Mouse (Mus musculus) midbrain, embryonic 10.5 days (tissue): ENCODE measurements around the gene Ranbp9. TPM values are rescaled to one million over a fixed set of nuclear protein-coding genes. Genes with fewer than 3 reads are reported as not detected.
A peak's percentile ranks its signal among the peaks of the same experiment; 100 is the strongest.

Experiments
- DNase-seq: peaks from one replicate; pipeline ENCODE4 v3.0.0-alpha.2; 2017; ENCODE audit warnings: low spot score
- H3K27ac ChIP-seq: fragments of 300-500 bp; sonication (generic); replicated peaks from 2 replicates; pipeline ENCODE4 v1.5.1; 2016; ENCODE audit warnings: mild to moderate bottlenecking
- H3K27me3 ChIP-seq: fragments of 300-500 bp; sonication (generic); 2 replicates; pipeline ENCODE4 v1.6.1; 2016; ENCODE audit warnings: low read depth, mild to moderate bottlenecking; ENCODE audit not compliant: poor library complexity, severe bottlenecking
- H3K36me3 ChIP-seq: fragments of 300-500 bp; sonication (generic); 2 replicates; pipeline ENCODE4 v1.6.1; 2016; ENCODE audit warnings: mild to moderate bottlenecking, moderate library complexity
- H3K4me1 ChIP-seq: fragments of 300-500 bp; sonication (generic); 2 replicates; pipeline ENCODE4 v1.6.1; 2016
- H3K4me3 ChIP-seq: fragments of 300-500 bp; sonication (generic); 2 replicates; pipeline ENCODE4 v1.5.1; 2016; ENCODE audit warnings: mild to moderate bottlenecking, moderate library complexity
- H3K9me3 ChIP-seq: fragments of 300-500 bp; sonication (generic); replicated peaks from 2 replicates; pipeline ENCODE4 v1.6.1; 2016; ENCODE audit warnings: mild to moderate bottlenecking
- WGBS: fragments of 180-500 bp; shearing (Covaris S2); methylation state at CpG from one replicate; pipeline ENCODE4 v1.1.7; 2016; 5-methylcytosine and 5-hydroxymethylcytosine counted together
- polyA plus RNA-seq: library from polyadenylated mRNA; unstranded; fragments of >200 nt; fragmentation: Nextera tagmentation; extraction: Ambion mirVana; gene quantifications from 2 replicates; pipeline ENCODE4 v1.2.1, GENCODE M21; 2016

Ranbp9 gene
- polyA plus RNA-seq, 1 experiment from 2014 or later: 7.7 TPM

GRCm38 (mm10) chr13:43440376-43440775 is 40.7 kb downstream of the Ranbp9 start:
- DNase-seq: no peak
- H3K27me3 ChIP-seq: no peaks in the 10 kb centered on the region
- no peaks in the 10 kb centered on the region; the same call in 1 of the 2 replicates for H3K9me3 ChIP-seq
- H3K27ac ChIP-seq: no peak overlapping the region
- peaks cover 6% of the 10 kb centered on the region for H3K36me3 ChIP-seq
- 91% methylated on average over 1 of the region's 1 CpGs for WGBS
- no peak overlapping the region for H3K4me3 ChIP-seq
- H3K4me1 ChIP-seq: no peaks in the 10 kb centered on the region

- no peak for DNase-seq
- H3K36me3 ChIP-seq: peaks cover 23% of the 10 kb centered on the region
- no peaks in the 10 kb centered on the region for H3K27me3 ChIP-seq
- WGBS: 95% methylated on average over 2 of the region's 2 CpGs
- H3K4me1 ChIP-seq: no peaks in the 10 kb centered on the region
- no peak overlapping the region for H3K27ac ChIP-seq
- H3K9me3 ChIP-seq: no peaks in the 10 kb centered on the region; the same call in 1 of the 2 replicates
- H3K4me3 ChIP-seq: no peak overlapping the region
Observed at GRCm38 (mm10) chr13:43433395-43433794, 47.7 kb downstream of the Ranbp9 start.

GRCm38 (mm10) chr13:43428436-43428835 is 52.6 kb downstream of the Ranbp9 start:
- peaks cover 38% of the 10 kb centered on the region for H3K36me3 ChIP-seq
- DNase-seq: no peak
- no peak overlapping the region for H3K27ac ChIP-seq
- H3K9me3 ChIP-seq: no peaks in the 10 kb centered on the region
- H3K4me3 ChIP-seq: no peak overlapping the region
- no peaks in the 10 kb centered on the region for H3K27me3 ChIP-seq
- H3K4me1 ChIP-seq: no peaks in the 10 kb centered on the region
- WGBS: 94% methylated on average over 4 of the region's 4 CpGs

GRCm38 (mm10) chr13:43415249-43415648 is 65.8 kb downstream of the Ranbp9 start:
- Histone ChIP-seq H3K4me3 (no peak overlapping the region), H3K27ac (no peak overlapping the region), H3K4me1 (no peaks in the 10 kb centered on the region), H3K27me3 (no peaks in the 10 kb centered on the region), H3K9me3 (no peaks in the 10 kb centered on the region), H3K36me3 (peaks cover 95% of the 10 kb centered on the region)
- DNase-seq: no peak
- 91% methylated on average over 1 of the region's 1 CpGs for WGBS

- 94% methylated on average over 2 of the region's 2 CpGs for WGBS
- Histone ChIP-seq H3K4me1 (no peaks in the 10 kb centered on the region), H3K36me3 (peaks cover 93% of the 10 kb centered on the region), H3K9me3 (no peaks in the 10 kb centered on the region), H3K27me3 (no peaks in the 10 kb centered on the region), H3K27ac (no peak overlapping the region), H3K4me3 (no peak overlapping the region)
- no peak for DNase-seq
Observed at GRCm38 (mm10) chr13:43413611-43414010, 67.5 kb downstream of the Ranbp9 start.

GRCm38 (mm10) chr13:43412311-43412710 is 68.8 kb downstream of the Ranbp9 start:
- DNase-seq: no peak
- 90% methylated on average over 7 of the region's 7 CpGs for WGBS
- Histone ChIP-seq H3K36me3 (peaks cover 94% of the 10 kb centered on the region), H3K9me3 (no peaks in the 10 kb centered on the region), H3K27me3 (no peaks in the 10 kb centered on the region), H3K4me3 (no peak overlapping the region), H3K27ac (no peak overlapping the region), H3K4me1 (no peaks in the 10 kb centered on the region)

- H3K9me3 ChIP-seq: no peaks in the 10 kb centered on the region; the same call in 1 of the 2 replicates
- peaks cover 69% of the 10 kb centered on the region for H3K36me3 ChIP-seq
- H3K27me3 ChIP-seq: no peaks in the 10 kb centered on the region
- no peak for DNase-seq
- H3K4me3 ChIP-seq: peak overlapping the region; percentile 95
- whole genome bisulfite sequencing: 89% methylated on average over 5 of the region's 5 CpGs
- no peak overlapping the region for H3K27ac ChIP-seq
- peaks cover 14% of the 10 kb centered on the region for H3K4me1 ChIP-seq
Observed at GRCm38 (mm10) chr13:43399576-43399975, 81.5 kb downstream of the Ranbp9 start.

- Histone ChIP-seq H3K27me3 (no peaks in the 10 kb centered on the region), H3K4me1 (peaks cover 14% of the 10 kb centered on the region), H3K27ac (peak within 1 kb of the TSS; percentile 99), H3K4me3 (peak within 1 kb of the TSS; percentile 95), H3K9me3 (peaks cover 8% of the 10 kb centered on the region; the same call in 1 of the 2 replicates), H3K36me3 (peaks cover 68% of the 10 kb centered on the region)
- WGBS: 1% methylated on average over 72 of the region's 72 CpGs
- peak; percentile 97 for DNase-seq
Observed at GRCm38 (mm10) chr13:43398297-43399080, 82.6 kb downstream of the Ranbp9 start, which contains the start of gene Nol7. TSS of gene Nol7 (plus strand) at chr13:43398390.

GRCm38 (mm10) chr13:43397700-43398296 is 83.3 kb downstream of the Ranbp9 start:
- H3K27ac ChIP-seq: peak overlapping the region; percentile 99

GRCm38 (mm10) chr13:43385321-43385720 is 95.8 kb downstream of the Ranbp9 start:
- 97% methylated on average over 10 of the region's 10 CpGs for WGBS
- Histone ChIP-seq H3K27ac (no peak overlapping the region), H3K4me3 (no peak overlapping the region), H3K9me3 (peaks cover 5% of the 10 kb centered on the region), H3K27me3 (no peaks in the 10 kb centered on the region), H3K36me3 (peaks cover 21% of the 10 kb centered on the region), H3K4me1 (no peaks in the 10 kb centered on the region)
- DNase-seq: no peak

More at GRCm38 (mm10) chr13:43397700-43398296, 83.3 kb downstream of the Ranbp9 start:
- Histone ChIP-seq H3K27me3 (no peaks in the 10 kb centered on the region), H3K9me3 (peaks cover 8% of the 10 kb centered on the region; the same call in 1 of the 2 replicates), H3K4me3 (peak overlapping the region; percentile 95), H3K36me3 (peaks cover 61% of the 10 kb centered on the region), H3K4me1 (peaks cover 14% of the 10 kb centered on the region)
- no peak for DNase-seq
- WGBS: 54% methylated on average over 13 of the region's 17 CpGs

GRCm38 (mm10) chr13:43379989-43380388 is 101.1 kb downstream of the Ranbp9 start:
- no peak for DNase-seq
- Histone ChIP-seq H3K4me1 (no peaks in the 10 kb centered on the region), H3K27ac (no peak overlapping the region), H3K27me3 (no peaks in the 10 kb centered on the region), H3K36me3 (peaks cover 31% of the 10 kb centered on the region), H3K4me3 (no peak overlapping the region), H3K9me3 (no peaks in the 10 kb centered on the region)
- 88% methylated on average over 3 of the region's 3 CpGs for WGBS

GRCm38 (mm10) chr13:43374918-43375432 is 106.1 kb downstream of the Ranbp9 start:
- Histone ChIP-seq H3K27ac (no peak overlapping the region), H3K9me3 (peaks cover 9% of the 10 kb centered on the region), H3K27me3 (no peaks in the 10 kb centered on the region), H3K4me1 (no peaks in the 10 kb centered on the region), H3K4me3 (no peak overlapping the region), H3K36me3 (peaks cover 53% of the 10 kb centered on the region)
- no peak for DNase-seq
- WGBS: 70% methylated on average over 2 of the region's 2 CpGs

- peaks cover 9% of the 10 kb centered on the region for H3K9me3 ChIP-seq
- no peaks in the 10 kb centered on the region for H3K4me1 ChIP-seq
- WGBS: 83% methylated on average over 10 of the region's 10 CpGs
- no peaks in the 10 kb centered on the region for H3K27me3 ChIP-seq
- no peak for DNase-seq
- no peak overlapping the region for H3K27ac ChIP-seq
- H3K36me3 ChIP-seq: peaks cover 53% of the 10 kb centered on the region
- H3K4me3 ChIP-seq: no peak overlapping the region
Observed at GRCm38 (mm10) chr13:43374205-43374604, 106.9 kb downstream of the Ranbp9 start.
